Mouse (Mus musculus) stomach, postnatal 0 days (tissue): ENCODE results near the gene Raly. TPM values are rescaled to one million over a fixed set of nuclear protein-coding genes. Genes with fewer than 3 reads are reported as not detected.

Source experiments
- ATAC-seq: fragments of 200-750 bp; cut with Nextera tagmentation; 2 replicates; pipeline ENCODE4 v1.8.0; 2017; ENCODE audit not compliant: low FRiP score, low TSS enrichment
- DNase-seq: peaks from one replicate; pipeline ENCODE4 v3.0.0-alpha.2; 2016; ENCODE audit warnings: low spot score
- H3K27ac ChIP-seq: fragments of 300-500 bp; sonication (generic); replicated peaks from 2 replicates; pipeline ENCODE4 v1.5.1; 2014; ENCODE audit warnings: mild to moderate bottlenecking, control low read depth
- H3K27me3 ChIP-seq: fragments of 300-500 bp; sonication (generic); 2 replicates; pipeline ENCODE4 v1.6.1; 2014; ENCODE audit warnings: low read length; ENCODE audit not compliant: control insufficient read depth, insufficient read depth
- H3K36me3 ChIP-seq: fragments of 300-500 bp; sonication (generic); 2 replicates; pipeline ENCODE4 v1.6.1; 2014; ENCODE audit warnings: low read length, mixed read lengths; ENCODE audit not compliant: control insufficient read depth, insufficient read depth
- H3K4me1 ChIP-seq: fragments of 300-500 bp; sonication (generic); replicated peaks from 2 replicates; pipeline ENCODE4 v1.6.1; 2014; ENCODE audit warnings: antibody characterized with exemption; ENCODE audit not compliant: control insufficient read depth, insufficient read depth
- H3K4me2 ChIP-seq: fragments of 300-500 bp; sonication (generic); replicated peaks from 2 replicates; pipeline ENCODE4 v1.6.1; 2014; ENCODE audit warnings: low read depth, mild to moderate bottlenecking, control low read depth, moderate library complexity
- H3K4me3 ChIP-seq: fragments of 300-500 bp; sonication (generic); 2 replicates; pipeline ENCODE4 v1.5.1; 2014; ENCODE audit warnings: low read depth, low read length, control low read depth
- H3K9ac ChIP-seq: fragments of 300-500 bp; sonication (generic); 2 replicates; pipeline ENCODE4 v1.6.1; 2014; ENCODE audit warnings: mild to moderate bottlenecking, low read length, control low read depth, mixed read lengths
- H3K9me3 ChIP-seq: fragments of 300-500 bp; sonication (generic); 2 replicates; pipeline ENCODE4 v1.6.1; 2016; ENCODE audit warnings: low read length; ENCODE audit not compliant: control insufficient read depth
- CTCF ChIP-seq: IDR thresholded peaks from 2 replicates; pipeline ENCODE4 v1.5.1; 2016; ENCODE audit warnings: antibody characterized with exemption, low read depth, mild to moderate bottlenecking, moderate library complexity
- EP300 ChIP-seq: optimal IDR thresholded peaks from 2 replicates; pipeline ENCODE3; 2016; ENCODE audit warnings: antibody characterized with exemption
- WGBS: fragments of 180-500 bp; shearing (Covaris S2); extraction: QIAGEN DNeasy Blood & Tissue Kit; methylation state at CpG from one replicate; pipeline ENCODE4 v1.1.7; 2014; 5-methylcytosine and 5-hydroxymethylcytosine counted together
- polyA plus RNA-seq: library from polyadenylated mRNA; unstranded; fragments of >200 nt; fragmentation: Nextera tagmentation; extraction: Ambion mirVana; gene quantifications from 2 replicates; pipeline ENCODE4 v1.2.1, GENCODE M21; 2015

Raly gene
- 16.8 and 18.7 TPM in 2 replicates for polyA plus RNA-seq

DNA sequence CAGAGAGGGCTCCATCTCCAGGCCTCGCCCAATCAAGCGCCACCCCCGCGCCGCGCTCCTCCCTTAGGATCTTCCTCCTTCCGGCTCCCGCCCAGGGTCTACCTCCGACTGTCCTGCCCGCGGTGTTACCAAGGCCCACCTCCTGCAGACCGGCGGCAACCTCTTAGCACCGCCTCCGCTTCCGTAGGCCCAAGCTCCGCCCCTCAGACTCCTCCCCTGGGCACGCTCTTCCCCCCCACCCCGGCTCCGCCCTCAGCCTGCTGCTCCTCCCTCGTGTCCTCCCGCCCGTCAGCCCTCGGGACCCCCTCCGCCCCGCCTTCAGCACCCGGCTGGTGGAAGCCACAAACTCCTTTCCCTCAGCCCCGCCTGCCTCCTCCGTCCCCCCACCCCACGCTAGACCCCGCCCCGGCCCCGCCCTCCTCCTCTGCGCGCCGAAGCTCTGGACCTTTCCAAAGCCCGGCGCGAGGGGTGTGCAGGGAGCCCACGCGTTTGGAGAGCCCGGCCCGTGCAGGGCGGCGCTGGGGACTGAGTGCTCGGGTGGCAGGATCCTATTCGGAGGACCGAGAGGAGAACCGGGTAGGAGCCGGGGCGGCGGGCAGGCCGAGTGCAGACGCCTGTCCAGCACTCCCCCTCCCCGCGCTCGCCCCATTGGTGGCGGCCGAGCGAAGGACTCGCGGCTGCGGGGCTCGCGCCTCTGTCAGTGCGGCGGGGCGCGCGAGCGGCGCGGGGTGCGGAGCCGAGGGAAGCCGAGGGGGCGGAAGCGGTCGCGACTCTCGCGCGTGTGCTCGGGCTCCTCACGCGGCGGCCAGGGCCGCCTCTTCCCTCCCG, at the start of gene Raly, which contains the start of gene a:
Gene Raly (plus strand): TSS at position 441 of the 828 bp plus-strand sequence.
Gene a (plus strand): TSS at position 747 of the 828 bp plus-strand sequence.
- H3K4me3 ChIP-seq: peak within 1 kb of the TSS; percentile 91
- H3K9ac ChIP-seq: peak within 1 kb of the TSS; percentile 96
- no peaks in the 10 kb centered on the region for H3K36me3 ChIP-seq
- no peak for TF ChIP-seq EP300
- TF ChIP-seq CTCF: peak; percentile 51
- ATAC-seq (peak; percentile 97), DNase-seq (peak; percentile 100)
- peak within 1 kb of the TSS; percentile 98 for H3K27ac ChIP-seq
- H3K9me3 ChIP-seq: no peaks in the 10 kb centered on the region
- peak within 1 kb of the TSS; percentile 82 for H3K4me2 ChIP-seq
- 1% methylated on average over 54 of the region's 89 CpGs for WGBS
- H3K4me1 ChIP-seq: 0 out of 2 replicates have a peak, but pooled peaks cover 11% of the 10 kb centered on the region
- H3K27me3 ChIP-seq: no peaks in the 10 kb centered on the region

GRCm38 (mm10) chr2:154742911-154743819, 47.7 kb upstream of the Raly start:
- TF ChIP-seq CTCF (no peak), EP300 (no peak)
- no peak overlapping the region for H3K4me3 ChIP-seq
- H3K27ac ChIP-seq: no peak overlapping the region
- ATAC-seq (no peak), DNase-seq (no peak)
- H3K9ac ChIP-seq: no peak overlapping the region
- no peaks in the 10 kb centered on the region for H3K4me1 ChIP-seq
- H3K36me3 ChIP-seq: no peaks in the 10 kb centered on the region
- no peak overlapping the region for H3K4me2 ChIP-seq
- 65% methylated on average over 10 of the region's 10 CpGs for WGBS
- no peaks in the 10 kb centered on the region for H3K9me3 ChIP-seq
- H3K27me3 ChIP-seq: no peaks in the 10 kb centered on the region

GRCm38 (mm10) chr2:154743915-154744314, 47.0 kb upstream of the Raly start:
- no peak for ATAC-seq

GRCm38 (mm10) chr2:154748383-154748782, 42.5 kb upstream of the Raly start:
- Histone ChIP-seq H3K9me3 (no peaks in the 10 kb centered on the region), H3K4me1 (no peaks in the 10 kb centered on the region), H3K27me3 (no peaks in the 10 kb centered on the region), H3K9ac (no peak overlapping the region), H3K4me2 (no peak overlapping the region), H3K36me3 (no peaks in the 10 kb centered on the region), H3K4me3 (no peak overlapping the region), H3K27ac (no peak overlapping the region)
- no peak for DNase-seq
- WGBS: 91% methylated on average over 2 of the region's 2 CpGs
- ATAC-seq: no peak
- TF ChIP-seq CTCF: peak; percentile 38
- TF ChIP-seq EP300: no peak

More at GRCm38 (mm10) chr2:154743915-154744314, 47.0 kb upstream of the Raly start:
- Histone ChIP-seq H3K4me3 (no peak overlapping the region), H3K9ac (no peak overlapping the region), H3K4me2 (no peak overlapping the region), H3K27me3 (no peaks in the 10 kb centered on the region), H3K9me3 (no peaks in the 10 kb centered on the region), H3K4me1 (no peaks in the 10 kb centered on the region), H3K36me3 (no peaks in the 10 kb centered on the region), H3K27ac (no peak overlapping the region)
- no peak for DNase-seq
- WGBS: 69% methylated on average over 4 of the region's 4 CpGs
- no peak for TF ChIP-seq EP300
- TF ChIP-seq CTCF: no peak

DNA sequence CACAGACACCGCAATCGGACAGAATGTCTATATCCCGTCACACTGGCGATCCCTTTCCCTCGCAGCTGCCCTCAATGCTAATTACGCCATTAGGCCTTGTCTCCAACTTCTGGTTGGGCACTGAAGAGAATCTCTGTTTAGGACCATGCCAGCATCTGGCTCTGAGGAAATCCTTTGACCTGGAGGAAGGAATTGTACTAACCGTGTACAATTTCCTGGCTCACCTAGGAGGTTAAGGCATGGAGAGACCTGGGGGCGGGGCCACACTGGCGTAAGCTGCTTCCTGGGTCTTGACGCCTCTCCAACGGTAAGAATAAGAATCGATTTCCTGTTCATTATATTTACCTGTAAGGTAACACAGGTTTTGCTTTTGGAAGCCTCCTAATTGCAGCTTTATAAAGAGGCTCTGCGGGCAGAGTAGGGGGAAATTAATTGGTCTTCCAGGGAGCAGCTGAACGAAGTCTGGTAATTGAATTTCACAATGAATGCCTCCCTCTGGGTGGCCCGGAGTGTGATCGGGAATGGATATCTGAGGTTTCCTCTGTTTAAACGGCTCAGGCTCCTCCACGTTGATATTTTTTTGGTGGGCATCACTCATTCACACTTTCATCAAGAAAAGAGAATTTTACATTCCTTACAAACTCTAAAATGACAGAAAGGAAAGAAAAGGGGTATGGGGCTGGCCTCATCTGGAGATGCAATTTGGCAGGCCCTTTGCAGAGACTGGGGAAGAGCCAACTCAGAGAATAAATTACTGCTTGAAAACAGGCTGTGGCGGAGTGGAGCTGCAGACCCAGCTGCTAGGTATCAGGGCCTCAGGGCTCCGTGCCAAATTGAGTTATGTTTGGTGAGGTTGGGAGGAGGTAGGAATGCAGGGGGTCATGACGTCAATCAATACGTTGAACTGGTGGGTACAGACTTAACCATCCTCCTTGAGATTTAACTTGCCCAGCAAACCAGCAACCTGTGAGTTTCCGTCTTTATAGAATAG, 41.6 kb upstream of the Raly start:
- no peak for ATAC-seq
- H3K9ac ChIP-seq: no peak overlapping the region
- TF ChIP-seq EP300 (no peak), CTCF (no peak)
- H3K4me3 ChIP-seq: no peak overlapping the region
- no peaks in the 10 kb centered on the region for H3K27me3 ChIP-seq
- H3K4me2 ChIP-seq: no peak overlapping the region
- 54% methylated on average over 23 of the region's 23 CpGs for WGBS
- no peaks in the 10 kb centered on the region for H3K4me1 ChIP-seq
- no peak overlapping the region for H3K27ac ChIP-seq
- peak; percentile 34 for DNase-seq
- H3K9me3 ChIP-seq: no peaks in the 10 kb centered on the region
- no peaks in the 10 kb centered on the region for H3K36me3 ChIP-seq
